Mouse (Mus musculus) hindbrain, embryonic 10.5 days (tissue): ENCODE results near the gene Lmod3. TPM values are rescaled to one million over a fixed set of nuclear protein-coding genes. Genes with fewer than 3 reads are reported as not detected.

ENCODE experiments used
- DNase-seq: peaks from one replicate; pipeline ENCODE4 v3.0.0-alpha.2; 2017; ENCODE audit warnings: low spot score
- H3K27ac ChIP-seq: fragments of 300-500 bp; sonication (generic); 2 replicates; pipeline ENCODE4 v1.5.1; 2016; ENCODE audit warnings: mild to moderate bottlenecking, moderate library complexity
- H3K27me3 ChIP-seq: fragments of 300-500 bp; sonication (generic); 2 replicates; pipeline ENCODE4 v1.6.1; 2016; ENCODE audit warnings: mild to moderate bottlenecking; ENCODE audit not compliant: poor library complexity, insufficient read depth, severe bottlenecking
- H3K36me3 ChIP-seq: fragments of 300-500 bp; sonication (generic); 2 replicates; pipeline ENCODE4 v1.6.1; 2016; ENCODE audit warnings: mild to moderate bottlenecking, moderate library complexity
- H3K4me1 ChIP-seq: fragments of 300-500 bp; sonication (generic); replicated peaks from 2 replicates; pipeline ENCODE4 v1.6.1; 2016; ENCODE audit warnings: mild to moderate bottlenecking
- H3K4me3 ChIP-seq: fragments of 300-500 bp; sonication (generic); 2 replicates; pipeline ENCODE4 v1.5.1; 2016; ENCODE audit warnings: mild to moderate bottlenecking, moderate library complexity
- H3K9me3 ChIP-seq: fragments of 300-500 bp; sonication (generic); 2 replicates; pipeline ENCODE4 v1.6.1; 2016; ENCODE audit warnings: mild to moderate bottlenecking, moderate library complexity
- WGBS: fragments of 180-500 bp; shearing (Covaris S2); methylation state at CpG from one replicate; pipeline ENCODE4 v1.1.7; 2016; 5-methylcytosine and 5-hydroxymethylcytosine counted together
- polyA plus RNA-seq: library from polyadenylated mRNA; unstranded; fragments of >200 nt; fragmentation: Nextera tagmentation; extraction: Ambion mirVana; gene quantifications from 2 replicates; pipeline ENCODE4 v1.2.1, GENCODE M21; 2016

Lmod3 gene
- polyA plus RNA-seq, 1 experiment from 2014 or later = not detected

- H3K36me3 ChIP-seq = peaks cover 64% of the 10 kb centered on the region
- H3K4me3 ChIP-seq = no peak overlapping the region
- H3K4me1 ChIP-seq = peaks cover 11% of the 10 kb centered on the region; the same call in 1 of the 2 replicates
- H3K27ac ChIP-seq = no peak overlapping the region
- no peak for DNase-seq
- H3K27me3 ChIP-seq = no peaks in the 10 kb centered on the region
- no peaks in the 10 kb centered on the region for H3K9me3 ChIP-seq
- WGBS = 94% methylated on average over 4 of the region's 4 CpGs
Observed at GRCm38 (mm10) chr6:97289838-97290237, 37.3 kb upstream of the Lmod3 start.

- H3K4me3 ChIP-seq = no peak overlapping the region
- peaks cover 59% of the 10 kb centered on the region for H3K36me3 ChIP-seq
- no peak overlapping the region for H3K27ac ChIP-seq
- H3K9me3 ChIP-seq = no peaks in the 10 kb centered on the region
- WGBS = 75% methylated on average over 10 of the region's 10 CpGs
- H3K27me3 ChIP-seq = no peaks in the 10 kb centered on the region
- peaks cover 11% of the 10 kb centered on the region; the same call in 1 of the 2 replicates for H3K4me1 ChIP-seq
- DNase-seq = no peak
Observed at GRCm38 (mm10) chr6:97289316-97289820, 36.8 kb upstream of the Lmod3 start.

GRCm38 (mm10) chr6:97288047-97288855, 35.7 kb upstream of the Lmod3 start:
- Histone ChIP-seq H3K4me3 (no peak overlapping the region), H3K4me1 (peaks cover 11% of the 10 kb centered on the region; the same call in 1 of the 2 replicates), H3K9me3 (no peaks in the 10 kb centered on the region), H3K27ac (no peak overlapping the region), H3K27me3 (no peaks in the 10 kb centered on the region), H3K36me3 (peaks cover 55% of the 10 kb centered on the region)
- 81% methylated on average over 19 of the region's 19 CpGs for WGBS
- DNase-seq = no peak

GRCm38 (mm10) chr6:97286332-97286731, 33.8 kb upstream of the Lmod3 start:
- Histone ChIP-seq H3K27me3 (no peaks in the 10 kb centered on the region), H3K27ac (no peak overlapping the region), H3K4me1 (peaks cover 8% of the 10 kb centered on the region; the same call in 1 of the 2 replicates), H3K9me3 (no peaks in the 10 kb centered on the region), H3K36me3 (peaks cover 36% of the 10 kb centered on the region), H3K4me3 (no peak overlapping the region)
- WGBS = 93% methylated on average over 5 of the region's 5 CpGs
- no peak for DNase-seq

GRCm38 (mm10) chr6:97283676-97284075, 31.1 kb upstream of the Lmod3 start:
- Histone ChIP-seq H3K36me3 (peaks cover 30% of the 10 kb centered on the region), H3K27ac (no peak overlapping the region), H3K27me3 (peaks cover 4% of the 10 kb centered on the region), H3K9me3 (no peaks in the 10 kb centered on the region), H3K4me1 (no peaks in the 10 kb centered on the region), H3K4me3 (no peak overlapping the region)
- 100% methylated on average over 1 of the region's 1 CpGs for WGBS
- DNase-seq = no peak

- 0 out of 2 replicates have a peak, but pooled peaks cover 2% of the 10 kb centered on the region for H3K36me3 ChIP-seq
Observed at GRCm38 (mm10) chr6:97278878-97279277, 26.3 kb upstream of the Lmod3 start.

GRCm38 (mm10) chr6:97278014-97278787, 25.6 kb upstream of the Lmod3 start:
- peaks cover 26% of the 10 kb centered on the region for H3K27me3 ChIP-seq
- DNase-seq = peak; percentile 78
- H3K4me1 ChIP-seq = peaks cover 24% of the 10 kb centered on the region
- no peaks in the 10 kb centered on the region for H3K9me3 ChIP-seq
- H3K27ac ChIP-seq = peak overlapping the region; percentile 59
- no peaks in the 10 kb centered on the region for H3K36me3 ChIP-seq
- peak overlapping the region; percentile 41 for H3K4me3 ChIP-seq
- WGBS = 2% methylated on average over 19 of the region's 19 CpGs

More at GRCm38 (mm10) chr6:97278878-97279277, 26.3 kb upstream of the Lmod3 start:
- H3K4me3 ChIP-seq = no peak overlapping the region
- peaks cover 26% of the 10 kb centered on the region for H3K27me3 ChIP-seq
- no peak overlapping the region for H3K27ac ChIP-seq
- H3K9me3 ChIP-seq = no peaks in the 10 kb centered on the region
- WGBS = 47% methylated on average over 6 of the region's 6 CpGs
- no peak for DNase-seq
- H3K4me1 ChIP-seq = peaks cover 23% of the 10 kb centered on the region

- no peak overlapping the region for H3K4me3 ChIP-seq
- no peak for DNase-seq
- H3K36me3 ChIP-seq = no peaks in the 10 kb centered on the region
- H3K9me3 ChIP-seq = no peaks in the 10 kb centered on the region
- 70% methylated on average over 5 of the region's 5 CpGs for WGBS
- no peak overlapping the region for H3K27ac ChIP-seq
- H3K27me3 ChIP-seq = peaks cover 26% of the 10 kb centered on the region
- H3K4me1 ChIP-seq = peaks cover 26% of the 10 kb centered on the region
Observed at GRCm38 (mm10) chr6:97276890-97277497, 24.4 kb upstream of the Lmod3 start.

- Histone ChIP-seq H3K4me1 (peaks cover 26% of the 10 kb centered on the region), H3K36me3 (no peaks in the 10 kb centered on the region), H3K27me3 (peaks cover 26% of the 10 kb centered on the region), H3K9me3 (no peaks in the 10 kb centered on the region), H3K4me3 (no peak overlapping the region), H3K27ac (0 out of 2 replicates have a peak overlapping the region, but pooled peaks have one; percentile 12)
- 31% methylated on average over 4 of the region's 4 CpGs for WGBS
- DNase-seq = no peak
Observed at GRCm38 (mm10) chr6:97276366-97276765, 23.8 kb upstream of the Lmod3 start.

GRCm38 (mm10) chr6:97275760-97276159, 23.2 kb upstream of the Lmod3 start:
- 0 out of 2 replicates have a peak overlapping the region, but pooled peaks have one; percentile 12 for H3K27ac ChIP-seq
- no peaks in the 10 kb centered on the region for H3K36me3 ChIP-seq
- WGBS = 63% methylated on average over 4 of the region's 4 CpGs
- no peak overlapping the region for H3K4me3 ChIP-seq
- peaks cover 26% of the 10 kb centered on the region for H3K27me3 ChIP-seq
- H3K4me1 ChIP-seq = peaks cover 26% of the 10 kb centered on the region
- H3K9me3 ChIP-seq = no peaks in the 10 kb centered on the region
- no peak for DNase-seq

- Histone ChIP-seq H3K27me3 (peaks cover 22% of the 10 kb centered on the region), H3K36me3 (no peaks in the 10 kb centered on the region), H3K4me1 (peaks cover 26% of the 10 kb centered on the region), H3K4me3 (no peak overlapping the region), H3K27ac (no peak overlapping the region), H3K9me3 (no peaks in the 10 kb centered on the region)
- no peak for DNase-seq
- WGBS = 89% methylated on average over 3 of the region's 3 CpGs
Observed at GRCm38 (mm10) chr6:97273777-97274176, 21.2 kb upstream of the Lmod3 start.

GRCm38 (mm10) chr6:97273058-97273710, 20.6 kb upstream of the Lmod3 start:
- no peaks in the 10 kb centered on the region for H3K36me3 ChIP-seq
- no peaks in the 10 kb centered on the region for H3K9me3 ChIP-seq
- no peak for DNase-seq
- WGBS = 88% methylated on average over 16 of the region's 16 CpGs
- H3K4me3 ChIP-seq = no peak overlapping the region
- peaks cover 22% of the 10 kb centered on the region for H3K27me3 ChIP-seq
- H3K27ac ChIP-seq = no peak overlapping the region
- peaks cover 22% of the 10 kb centered on the region for H3K4me1 ChIP-seq
